8 mouse cellular contexts compared by ENCODE assay signal in genomic region chr5:107900206-107901013, GRCm38 (mm10). TPM values are rescaled to one million over a fixed set of nuclear protein-coding genes. Genes with fewer than 3 reads are reported as not detected.
DNase-seq lines count a peak whose midpoint lies in the region; ATAC-seq and TF ChIP-seq lines count a peak whose summit lies in the region.

TSS of gene Rpl5 (plus strand) at chr5:107900502.

- H3K9ac ChIP-seq in kidney, embryonic 14.5 days (ENCODE audit: low read depth, low read length), result peak within 1 kb of the TSS; percentile 99
- H3K9ac ChIP-seq in limb, embryonic 15.5 days, result peak within 1 kb of the TSS; percentile 77

- no peak for TF ChIP-seq POLR2A in bone marrow macrophage, adult 2 months (IDR thresholded peaks at IDR 0.05; ENCODE audit: borderline replicate concordance, low read depth, low read length)
- TF ChIP-seq POLR2A in embryonic fibroblast, embryonic 13.5 days (IDR thresholded peaks at IDR 0.05; ENCODE audit: low read depth, low read length), result peak; percentile 95

- peak within 1 kb of the TSS; percentile 81 for H3K4me3 ChIP-seq in bone marrow macrophage, adult 2 months (ENCODE audit: insufficient read depth, low read length)
- peak within 1 kb of the TSS; percentile 69 for H3K4me3 ChIP-seq in embryonic fibroblast, embryonic 13.5 days (ENCODE audit: insufficient read depth, low read length)
- H3K4me3 ChIP-seq in kidney, embryonic 14.5 days (ENCODE audit: low read length), result peak within 1 kb of the TSS; percentile 99
- peak within 1 kb of the TSS; percentile 64 for H3K4me3 ChIP-seq in limb, embryonic 15.5 days

- WGBS in kidney, embryonic 14.5 days, result 4% methylated on average over 66 of the region's 66 CpGs
- 3% methylated on average over 66 of the region's 66 CpGs for WGBS in limb, embryonic 15.5 days

- H3K36me3 ChIP-seq in kidney, embryonic 14.5 days (ENCODE audit: control insufficient read depth, insufficient read depth, low read length), result peaks cover 34% of the 10 kb centered on the region
- H3K36me3 ChIP-seq in limb, embryonic 15.5 days, result peaks cover 31% of the 10 kb centered on the region

- ATAC-seq in kidney, embryonic 14.5 days (ENCODE audit: low FRiP score, low TSS enrichment), result peak; percentile 97
- ATAC-seq in limb, embryonic 15.5 days (ENCODE audit: insufficient number of reproducible peaks, low FRiP score, low TSS enrichment, low read depth), result peak; percentile 95

- H3K4me1 ChIP-seq in bone marrow macrophage, adult 2 months (ENCODE audit: control insufficient read depth, insufficient read depth, low read length), result peaks cover 10% of the 10 kb centered on the region
- no peaks in the 10 kb centered on the region for H3K4me1 ChIP-seq in embryonic fibroblast, embryonic 13.5 days (ENCODE audit: control insufficient read depth, insufficient read depth, low read length)
- H3K4me1 ChIP-seq in kidney, embryonic 14.5 days (ENCODE audit: control insufficient read depth, insufficient read depth, low read length), result peaks cover 12% of the 10 kb centered on the region; the same call in 1 of the 2 replicates
- H3K4me1 ChIP-seq in limb, embryonic 15.5 days, result no peaks in the 10 kb centered on the region

- TF ChIP-seq CTCF in bone marrow macrophage, adult 2 months (IDR thresholded peaks at IDR 0.05; ENCODE audit: low read depth, low read length), result peak; percentile 73
- peak; percentile 92 for TF ChIP-seq CTCF in embryonic fibroblast, embryonic 13.5 days (IDR thresholded peaks at IDR 0.05; ENCODE audit: borderline replicate concordance, insufficient read depth, low read length)

- H3K27ac ChIP-seq in bone marrow macrophage, adult 2 months (ENCODE audit: insufficient read depth, low read depth, low read length), result peak within 1 kb of the TSS; percentile 82
- 0 out of 2 replicates have a peak within 1 kb of the TSS, but pooled peaks have one; percentile 21 for H3K27ac ChIP-seq in embryonic fibroblast, embryonic 13.5 days (ENCODE audit: insufficient read depth, low read length)
- H3K27ac ChIP-seq in kidney, embryonic 14.5 days (ENCODE audit: low read depth, low read length), result peak within 1 kb of the TSS; percentile 90
- H3K27ac ChIP-seq in limb, embryonic 15.5 days, result peak within 1 kb of the TSS; percentile 92

- H3K9me3 ChIP-seq in kidney, embryonic 14.5 days (ENCODE audit: control insufficient read depth, low read length), result no peaks in the 10 kb centered on the region
- H3K9me3 ChIP-seq in limb, embryonic 15.5 days, result no peaks in the 10 kb centered on the region

- H3K4me2 ChIP-seq in kidney, embryonic 14.5 days (replicated peaks; ENCODE audit: low read depth, low read length), result peak within 1 kb of the TSS; percentile 77
- H3K4me2 ChIP-seq in limb, embryonic 15.5 days, result peak within 1 kb of the TSS; percentile 51

- H3K27me3 ChIP-seq in kidney, embryonic 14.5 days (ENCODE audit: control insufficient read depth, insufficient read depth, low read length), result no peaks in the 10 kb centered on the region
- no peaks in the 10 kb centered on the region for H3K27me3 ChIP-seq in limb, embryonic 15.5 days

- DNase-seq in A20 (ENCODE audit: low read depth, low spot score), result peak; percentile 97
- DNase-seq in heart, adult 9 months (ENCODE audit: low spot score in 2 of 2), result peak; percentile 94 to 95
- DNase-seq in monocyte, adult 2 months (ENCODE audit: low read depth in 1 of 2, low spot score in 2 of 2), result peak; percentile 86 to 93
- peak; percentile 93 to 96 for DNase-seq in spleen, postnatal 36 days (ENCODE audit: low spot score in 2 of 2)

RNA-seq across cellular contexts. Expression of gene Rpl5, which starts in this region (rescaled TPM):
- polyA plus RNA-seq in bone marrow macrophage, adult 2 months (2012; ENCODE audit: insufficient read depth, insufficient read length, missing spikeins), result 54.3 and 57.8 TPM in 2 replicates
- polyA plus RNA-seq in embryonic fibroblast, embryonic 13.5 days (2011; ENCODE audit: insufficient read length, low read depth, missing spikeins), result 74.5 and 90.8 TPM in 2 replicates
- polyA plus RNA-seq in kidney, embryonic 14.5 days (2014; fragmentation: Nextera tagmentation; extraction: Ambion mirVana), result 85.7 and 92.5 TPM in 2 replicates
- polyA plus RNA-seq in limb, embryonic 15.5 days (2015; fragmentation: Nextera tagmentation; extraction: Ambion mirVana), result 63.0 and 67.4 TPM in 2 replicates

Comparison
In these comparisons a context has a peak if more than half of its experiments do, and no peak if none do; other contexts are left out.
1. Peak in every context shown above with its lines: DNase-seq, ATAC-seq, H3K4me3 ChIP-seq and H3K27ac ChIP-seq.
2. H3K27ac ChIP-seq: peak in every context shown above with its lines; median percentile 92 in limb, embryonic 15.5 days; 90 in kidney, embryonic 14.5 days; 82 in bone marrow macrophage, adult 2 months; 21 in embryonic fibroblast, embryonic 13.5 days.